Mouse (Mus musculus) G1E-ER4 (cell line): ENCODE measurements around the gene Zfyve19. TPM values are rescaled to one million over a fixed set of nuclear protein-coding genes. Genes with fewer than 3 reads are reported as not detected.

Experiments
- GATA1 ChIP-seq: IDR thresholded peaks from one replicate; pipeline ENCODE4 v1.8.0; 2012; ENCODE audit warnings: low read length, inconsistent platforms
- polyA plus RNA-seq: library from polyadenylated mRNA; stranded (reverse); fragments of >175 nt; gene quantifications from 2 replicates; pipeline ENCODE4 v1.2.3, GENCODE M21; 2012

Gene Zfyve19
- polyA plus RNA-seq: 25.3 and 25.8 TPM in 2 replicates

- TF ChIP-seq GATA1: no peak
These were observed at the start of gene Zfyve19, which contains the start of gene Dnajc17 for GRCm38 (mm10) chr2:119208344-119209175. Gene Zfyve19 (plus strand): TSS chr2:119208617. Gene Dnajc17 (minus strand): TSS chr2:119208795.

GRCm38 (mm10) chr2:119161247-119161646 lies 47.2 kb upstream of the Zfyve19 start:
- no peak for TF ChIP-seq GATA1

- peak; percentile 82 for TF ChIP-seq GATA1
These were observed 45.3 kb upstream of the Zfyve19 start for GRCm38 (mm10) chr2:119163135-119163534.

- TF ChIP-seq GATA1: no peak
These were observed 44.4 kb upstream of the Zfyve19 start for GRCm38 (mm10) chr2:119163999-119164398.

DNA sequence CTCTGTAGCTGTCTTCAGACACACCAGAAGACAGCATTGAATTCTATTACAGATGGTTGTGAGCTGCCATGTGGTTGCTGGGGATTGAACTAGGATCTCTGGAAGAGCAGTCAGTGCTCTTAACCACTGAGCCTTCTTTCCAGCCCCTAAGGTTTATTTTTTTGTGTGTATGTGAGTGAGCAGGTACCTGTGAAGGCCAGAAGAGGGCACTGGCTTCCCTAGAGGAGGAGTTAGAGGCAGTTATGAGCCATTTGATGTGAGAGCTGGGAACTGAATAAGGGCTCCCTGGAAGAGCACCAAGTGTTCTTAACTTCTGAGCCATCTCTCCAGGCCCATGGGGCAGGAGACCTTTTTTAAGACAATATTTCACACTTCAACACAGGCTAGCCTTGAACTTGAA lies 43.0 kb upstream of the Zfyve19 start:
- no peak for TF ChIP-seq GATA1

DNA sequence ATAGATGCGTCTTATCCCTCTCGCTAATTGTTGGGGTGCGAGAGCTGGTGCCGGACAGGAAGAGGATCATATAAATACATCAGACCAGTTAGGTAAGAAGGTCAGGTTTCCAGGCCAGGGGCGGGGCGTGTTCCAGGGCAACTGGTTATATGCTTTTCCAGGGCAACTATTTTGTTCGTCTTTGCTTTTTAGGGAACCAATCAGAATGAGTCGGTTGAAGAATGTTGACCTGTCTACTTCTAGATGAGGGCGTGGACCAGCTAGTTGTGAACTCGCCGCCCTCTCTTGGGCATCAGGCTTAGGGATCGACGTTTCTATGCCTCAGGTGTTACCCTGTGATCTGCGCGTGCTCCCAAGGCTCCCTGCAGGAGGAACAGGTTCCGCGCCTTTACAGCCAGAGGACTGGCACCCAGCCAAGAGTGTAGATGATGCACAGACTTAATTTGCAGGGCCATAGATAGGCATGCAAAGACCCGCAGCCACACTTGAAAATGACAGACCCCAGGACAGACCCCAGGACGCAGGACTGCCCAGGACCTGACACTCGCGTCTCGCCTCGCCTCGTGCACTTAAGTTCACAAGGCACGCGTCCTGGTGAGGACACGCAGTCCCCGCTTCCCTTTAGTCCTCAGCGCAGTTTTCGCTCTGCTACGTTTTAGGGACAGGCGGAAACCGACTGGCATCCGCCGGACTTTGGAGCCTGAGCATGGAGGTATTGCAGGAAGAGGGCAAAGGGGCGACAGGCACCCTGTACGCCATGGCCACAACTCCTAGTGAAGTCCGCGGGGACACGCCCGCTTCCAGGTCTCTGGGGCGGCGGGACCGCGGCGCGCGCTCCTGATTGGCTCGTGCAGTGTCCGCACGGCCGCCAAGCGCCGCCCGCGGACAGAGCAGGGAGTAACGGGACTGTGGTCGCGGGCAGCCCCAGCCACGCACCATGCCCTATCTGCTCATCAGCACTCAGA lies 41.2 kb upstream of the Zfyve19 start, which contains the start of gene Gchfr:
Gchfr (plus strand) TSS at position 873 of the 965 bp plus-strand sequence.
- no peak for TF ChIP-seq GATA1

DNA sequence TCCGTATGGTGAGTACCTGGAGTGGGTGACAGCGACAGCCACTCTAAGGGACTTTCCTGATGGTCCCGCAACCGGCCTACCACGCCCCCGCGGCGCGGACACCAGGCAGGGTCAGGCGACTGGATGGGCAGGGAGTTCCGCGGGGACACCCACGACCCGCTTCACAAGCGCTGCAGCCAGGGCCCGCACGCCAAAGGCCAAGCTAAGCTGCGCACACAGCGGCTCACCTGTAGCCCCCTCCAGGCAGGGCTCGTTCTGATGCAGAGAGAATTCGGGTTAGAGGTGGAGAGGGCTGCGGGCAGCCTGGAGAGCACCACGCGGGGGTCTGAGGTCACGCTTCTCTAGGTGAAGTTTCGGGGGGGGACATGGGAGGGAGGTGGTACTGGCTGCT lies 40.6 kb upstream of the Zfyve19 start:
- no peak for TF ChIP-seq GATA1

DNA sequence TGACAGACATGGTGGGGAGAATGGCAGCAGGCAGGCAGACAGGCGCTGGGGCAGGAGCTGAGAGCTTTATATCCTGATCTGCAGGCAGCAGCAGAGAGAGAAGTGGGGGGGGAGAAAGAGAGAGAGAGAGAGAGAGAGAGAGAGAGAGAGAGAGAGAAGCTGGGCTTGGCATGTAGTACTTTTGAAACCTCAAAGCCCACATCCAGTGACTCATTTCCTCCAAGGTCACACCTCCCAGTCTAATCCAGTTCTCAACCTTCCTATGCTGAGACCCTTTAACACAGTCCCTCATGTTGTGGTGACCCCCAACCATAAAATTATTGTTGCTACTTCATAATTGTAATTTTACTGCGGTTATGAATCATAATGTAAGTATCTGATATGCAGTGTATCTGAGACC lies 38.1 kb upstream of the Zfyve19 start:
- no peak for TF ChIP-seq GATA1

DNA sequence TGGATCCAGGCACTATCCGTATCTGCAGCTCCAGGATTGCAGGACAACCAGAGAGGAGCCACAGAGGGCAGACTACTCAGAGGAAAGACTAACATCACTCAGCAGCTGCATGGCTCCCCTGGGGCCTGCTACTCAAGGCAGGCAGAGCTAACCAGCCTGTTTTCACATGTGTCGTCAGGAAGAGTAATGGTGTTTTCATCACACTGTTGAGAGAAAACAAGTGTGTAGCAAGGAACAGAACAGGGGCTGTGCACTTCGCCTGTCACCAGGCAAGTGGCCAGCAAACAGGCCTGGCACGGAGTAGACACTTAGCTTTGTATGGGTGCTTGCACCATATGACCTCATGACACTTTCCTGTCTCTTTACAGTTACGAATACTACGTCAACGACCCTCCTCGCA lies 36.8 kb upstream of the Zfyve19 start:
- TF ChIP-seq GATA1: no peak

- no peak for TF ChIP-seq GATA1
These were observed 36.0 kb upstream of the Zfyve19 start for GRCm38 (mm10) chr2:119172446-119172845.

GRCm38 (mm10) chr2:119172862-119173576 lies 35.4 kb upstream of the Zfyve19 start:
- no peak for TF ChIP-seq GATA1

DNA sequence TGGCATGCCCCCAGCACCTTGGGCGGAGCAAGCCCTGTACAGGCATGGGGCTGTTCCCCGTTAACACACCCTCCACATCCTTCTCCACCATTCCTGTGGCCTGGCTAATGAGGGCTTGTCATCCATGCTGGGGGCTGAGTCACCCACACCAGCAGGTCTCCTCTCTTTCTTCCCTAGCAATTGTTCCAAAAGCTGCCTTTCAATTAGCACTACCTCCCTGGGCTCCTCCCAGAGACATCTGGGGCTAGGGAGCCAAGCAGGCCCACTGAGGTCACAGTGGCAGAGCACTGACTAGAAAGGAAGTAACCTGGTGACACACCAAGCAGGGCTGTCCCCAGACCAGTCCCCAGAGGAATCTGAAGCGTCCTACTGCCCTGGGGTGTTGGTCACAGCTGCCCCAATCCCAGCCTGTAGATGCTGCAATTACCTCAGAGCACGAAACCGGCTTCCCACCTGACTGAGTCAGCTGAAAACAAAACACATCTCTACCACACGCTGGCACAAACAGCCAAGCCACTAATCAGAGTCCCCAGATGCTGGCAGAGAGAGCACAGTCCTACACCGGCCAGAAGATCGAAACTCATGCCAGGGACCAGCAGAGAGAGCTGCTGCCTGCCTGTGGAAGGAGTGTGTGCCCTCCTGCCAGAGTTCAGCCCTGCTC lies 34.3 kb upstream of the Zfyve19 start, which contains the start of gene Gm14137:
Gm14137 (plus strand) TSS at position 519 of the 661 bp plus-strand sequence.
- no peak for TF ChIP-seq GATA1

DNA sequence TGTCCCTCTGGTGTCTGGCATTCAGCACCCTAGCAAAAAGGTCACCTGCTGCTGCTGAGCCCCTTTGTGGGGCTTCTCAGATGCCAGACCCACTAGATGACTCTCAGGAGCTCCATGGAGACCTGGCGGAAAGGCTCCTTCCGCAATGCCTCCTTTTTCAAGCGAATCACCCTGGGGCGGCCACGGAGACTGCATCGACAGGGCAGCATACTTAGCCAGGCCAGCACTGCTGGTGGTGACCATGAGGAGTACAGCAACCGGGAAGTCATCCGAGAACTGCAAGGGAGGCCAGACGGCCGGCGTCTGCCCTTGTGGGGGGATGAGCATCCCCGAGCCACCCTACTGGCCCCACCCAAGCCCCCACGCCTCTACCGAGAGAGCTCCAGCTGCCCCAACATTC lies 33.6 kb upstream of the Zfyve19 start:
- TF ChIP-seq GATA1: no peak

DNA sequence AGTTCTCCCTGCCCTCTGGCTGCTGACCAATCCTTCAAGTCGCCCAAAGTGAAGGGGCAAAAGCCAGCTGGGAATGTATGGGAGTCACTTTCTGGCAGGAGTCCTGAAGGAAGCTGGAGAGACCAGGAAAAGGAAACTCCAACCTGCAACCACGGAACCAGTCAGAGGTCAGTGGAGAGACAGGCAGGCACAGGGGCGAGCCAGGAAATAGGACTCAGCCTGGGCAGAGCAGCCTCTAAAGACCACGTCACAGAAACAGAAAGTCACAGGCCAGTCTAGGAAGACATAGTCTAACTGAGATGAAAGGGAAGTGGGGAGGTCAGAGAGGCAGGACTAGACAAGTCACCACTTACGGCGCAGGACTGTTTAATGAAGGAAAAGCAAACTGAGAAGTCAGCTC lies 32.8 kb upstream of the Zfyve19 start:
- no peak for TF ChIP-seq GATA1

GRCm38 (mm10) chr2:119176761-119177160 lies 31.7 kb upstream of the Zfyve19 start:
- TF ChIP-seq GATA1: no peak
